Mouse (Mus musculus): Measurements from ENCODE around the gene Lrrn4.
A peak's percentile ranks its signal among the peaks of the same experiment; 100 is the strongest.

The Lrrn4 gene

DNA sequence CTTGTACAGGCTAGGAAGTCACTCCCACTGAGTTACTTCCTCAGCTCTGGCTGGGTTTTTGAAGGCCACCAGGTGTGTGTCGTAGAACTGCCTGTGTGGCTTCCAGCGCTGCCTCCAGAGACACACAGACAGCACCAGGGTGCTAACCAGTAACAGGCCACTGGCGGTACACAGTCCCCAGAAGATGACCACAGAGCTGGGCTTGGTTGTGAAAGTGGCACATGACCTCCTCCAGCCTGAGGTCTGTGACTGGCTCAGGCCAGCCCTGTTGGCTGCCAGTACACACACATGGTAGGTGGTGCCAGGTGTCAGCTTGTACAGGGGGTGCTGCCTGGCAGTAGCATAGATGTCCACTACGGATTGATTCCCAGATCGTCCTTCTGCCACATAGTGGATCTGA is 11.0 kb downstream of the Lrrn4 start:
- DNase-seq = no peak

DNA sequence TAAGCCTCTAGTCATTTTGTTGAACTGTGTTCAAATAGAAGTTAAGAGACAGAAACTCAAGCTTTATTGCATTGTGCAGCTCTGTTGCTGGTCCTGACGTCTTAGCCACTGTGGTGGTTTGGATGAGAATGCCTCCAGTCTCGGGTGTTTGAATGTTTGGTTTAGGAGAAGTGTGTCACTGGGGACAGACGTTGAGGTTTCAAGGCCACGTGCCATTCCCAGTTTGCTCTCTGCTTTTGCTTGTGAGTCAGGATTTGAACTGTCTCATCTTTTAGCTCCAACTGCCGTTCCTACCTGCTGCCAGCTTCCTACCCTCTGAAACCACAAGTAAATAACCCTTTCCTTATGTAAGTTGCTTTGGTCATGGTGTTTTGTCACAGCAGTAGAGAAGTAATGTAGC is 13.2 kb downstream of the Lrrn4 start:
- DNase-seq = no peak

DNA sequence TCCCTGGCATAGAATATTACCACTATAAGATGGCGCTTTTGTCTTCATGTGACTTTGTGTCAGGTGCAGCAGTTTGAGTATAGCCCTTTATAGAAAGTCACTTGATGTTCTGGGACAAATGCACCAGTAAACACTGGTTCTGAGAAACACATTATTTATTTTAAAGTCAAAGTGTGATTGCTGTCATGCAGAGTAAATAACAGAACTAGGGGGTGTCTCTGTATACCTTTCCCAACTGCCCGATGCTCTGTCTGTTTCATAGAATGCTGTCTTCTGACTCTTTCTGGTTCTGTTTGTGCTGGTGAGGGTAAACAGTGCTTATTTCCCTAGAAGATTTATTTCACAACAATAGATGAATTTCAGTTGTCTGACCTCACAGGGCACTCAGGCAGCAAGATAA is 17.4 kb downstream of the Lrrn4 start:
- no peak for DNase-seq

DNA sequence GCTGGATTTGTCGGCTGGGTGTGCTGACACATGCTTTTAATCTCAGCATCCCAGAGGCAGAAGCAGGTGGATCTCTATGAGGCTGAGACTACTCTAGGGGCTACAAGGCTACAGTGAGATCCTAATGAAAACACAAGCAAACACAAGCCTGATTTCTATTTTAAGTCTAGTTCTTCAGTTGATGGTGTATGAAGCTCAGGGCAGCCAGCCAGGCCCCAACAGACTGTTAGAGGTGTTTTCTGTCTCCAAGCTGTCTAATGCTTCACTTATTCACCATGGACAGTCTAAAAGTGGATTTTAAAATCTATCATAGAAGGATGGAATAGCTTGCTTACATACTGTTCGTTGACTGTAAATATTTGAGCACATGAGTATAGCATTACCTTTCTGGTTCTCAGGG is 19.2 kb downstream of the Lrrn4 start:
- no peak for DNase-seq

DNA sequence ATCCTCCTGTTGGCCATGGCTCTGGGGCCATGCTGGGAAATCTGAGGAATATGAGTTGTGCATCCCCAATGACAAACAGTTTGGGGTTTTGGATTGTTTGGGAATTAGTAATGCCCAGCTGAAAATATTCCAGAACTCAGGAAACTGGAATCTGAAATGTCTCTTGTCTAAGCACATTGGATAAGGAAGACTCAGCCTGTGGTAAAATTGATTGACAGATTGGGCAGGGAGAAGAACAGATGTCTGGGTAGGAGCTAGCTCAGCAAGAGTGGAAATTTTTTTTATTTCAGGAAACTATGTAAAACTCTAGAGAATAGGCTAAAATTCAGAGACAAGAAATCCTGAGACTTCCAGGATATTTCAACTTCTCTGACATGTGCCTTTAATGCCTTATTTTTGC is 20.3 kb downstream of the Lrrn4 start:
- DNase-seq = no peak

DNA sequence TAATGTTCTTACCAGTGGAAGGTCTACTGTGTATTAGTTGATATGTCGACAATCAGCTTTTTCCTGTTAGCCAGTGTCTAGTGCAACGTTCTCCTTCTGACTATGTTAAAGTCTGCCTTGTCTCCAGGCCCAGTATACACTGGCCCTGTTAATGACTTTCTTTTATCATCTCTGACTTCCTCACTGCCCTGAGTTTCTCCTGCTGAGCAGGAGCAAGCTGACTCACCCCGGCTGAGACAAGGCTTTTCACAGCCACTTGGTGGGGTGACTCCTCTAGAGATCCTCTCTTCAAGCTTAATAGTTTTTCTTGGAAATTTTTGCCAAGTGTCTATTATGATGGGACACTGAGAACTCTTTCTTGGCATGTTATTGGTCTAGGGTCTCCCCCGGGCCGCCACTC is 24.4 kb downstream of the Lrrn4 start:
- no peak for DNase-seq

DNA sequence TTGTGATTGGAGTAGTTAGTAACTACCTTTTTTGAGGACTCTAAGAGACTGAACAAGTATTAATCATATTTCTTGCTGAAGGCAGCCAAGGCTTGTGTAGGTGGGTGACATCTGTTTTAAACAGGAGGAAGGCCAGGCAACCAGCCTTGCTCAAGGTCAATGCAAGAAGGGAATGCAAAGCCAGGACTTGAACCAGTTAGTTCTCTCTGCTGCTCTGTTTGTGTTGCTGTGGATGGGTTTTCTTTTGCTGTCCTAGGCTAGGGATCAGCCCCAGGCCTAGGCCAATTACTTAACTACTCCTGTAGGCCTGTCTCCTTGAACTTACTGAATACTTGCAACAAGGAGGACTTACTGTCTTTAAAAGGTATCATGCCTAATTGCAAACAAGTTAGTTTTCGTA is 27.6 kb downstream of the Lrrn4 start:
- no peak for DNase-seq

DNA sequence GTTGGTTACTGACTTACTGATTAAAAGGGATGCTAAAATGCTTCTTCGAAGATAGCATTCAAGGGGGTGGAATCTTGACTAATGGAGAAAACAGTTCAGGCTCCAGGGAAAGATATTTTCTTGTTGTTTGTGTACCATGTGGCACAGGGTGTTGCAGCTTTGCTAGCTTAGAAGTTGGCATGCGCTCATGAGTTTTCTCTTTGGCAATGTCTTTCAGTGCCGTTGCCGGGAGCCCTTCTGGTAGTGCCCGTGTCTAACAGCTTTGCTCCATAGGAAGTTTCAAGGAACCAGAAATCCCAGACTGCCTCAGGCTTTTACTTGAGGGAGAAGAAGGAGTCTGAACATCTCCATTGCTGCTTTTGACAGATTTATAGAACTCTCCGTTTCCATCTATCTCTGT is 31.6 kb downstream of the Lrrn4 start:
- no peak for DNase-seq

DNA sequence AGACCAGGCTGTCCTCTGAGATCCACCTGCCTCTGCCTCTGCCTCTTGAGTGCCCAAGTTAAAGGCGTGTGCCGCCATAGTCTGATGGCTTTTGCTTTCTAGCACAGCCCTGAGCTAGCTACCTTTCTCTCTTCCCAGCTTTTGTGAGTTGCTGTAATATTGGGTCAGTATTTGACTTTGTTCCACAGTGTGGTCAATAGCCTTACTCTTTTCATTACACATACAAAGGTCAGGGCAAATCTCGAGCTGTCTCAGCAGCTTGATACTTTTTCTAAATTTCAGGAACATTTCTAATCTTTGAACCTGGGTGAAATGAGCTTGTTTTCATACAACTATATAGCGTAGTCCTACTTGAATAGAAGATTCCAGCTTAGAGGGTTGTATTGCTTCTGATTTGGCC is 32.3 kb downstream of the Lrrn4 start:
- no peak for DNase-seq

DNA sequence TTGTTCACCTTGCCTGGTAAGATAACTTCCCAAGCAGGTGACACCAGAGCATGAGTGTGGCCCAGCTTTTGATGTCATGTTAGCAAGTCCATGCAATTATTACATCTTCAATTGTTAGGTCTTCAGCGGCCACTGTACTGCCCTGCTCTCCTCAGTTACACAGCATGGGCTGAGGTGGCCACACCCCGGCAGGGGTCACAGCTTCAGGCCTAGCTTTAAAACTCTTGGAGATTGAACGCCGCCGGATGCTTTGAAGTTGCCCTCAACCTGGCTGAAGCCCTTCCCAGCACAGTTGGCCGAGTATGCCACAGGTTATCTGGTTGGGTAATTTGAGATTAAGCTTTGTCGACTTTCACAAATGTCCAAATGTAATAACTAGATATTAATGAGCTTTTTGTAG is 33.1 kb downstream of the Lrrn4 start:
- no peak for DNase-seq

DNA sequence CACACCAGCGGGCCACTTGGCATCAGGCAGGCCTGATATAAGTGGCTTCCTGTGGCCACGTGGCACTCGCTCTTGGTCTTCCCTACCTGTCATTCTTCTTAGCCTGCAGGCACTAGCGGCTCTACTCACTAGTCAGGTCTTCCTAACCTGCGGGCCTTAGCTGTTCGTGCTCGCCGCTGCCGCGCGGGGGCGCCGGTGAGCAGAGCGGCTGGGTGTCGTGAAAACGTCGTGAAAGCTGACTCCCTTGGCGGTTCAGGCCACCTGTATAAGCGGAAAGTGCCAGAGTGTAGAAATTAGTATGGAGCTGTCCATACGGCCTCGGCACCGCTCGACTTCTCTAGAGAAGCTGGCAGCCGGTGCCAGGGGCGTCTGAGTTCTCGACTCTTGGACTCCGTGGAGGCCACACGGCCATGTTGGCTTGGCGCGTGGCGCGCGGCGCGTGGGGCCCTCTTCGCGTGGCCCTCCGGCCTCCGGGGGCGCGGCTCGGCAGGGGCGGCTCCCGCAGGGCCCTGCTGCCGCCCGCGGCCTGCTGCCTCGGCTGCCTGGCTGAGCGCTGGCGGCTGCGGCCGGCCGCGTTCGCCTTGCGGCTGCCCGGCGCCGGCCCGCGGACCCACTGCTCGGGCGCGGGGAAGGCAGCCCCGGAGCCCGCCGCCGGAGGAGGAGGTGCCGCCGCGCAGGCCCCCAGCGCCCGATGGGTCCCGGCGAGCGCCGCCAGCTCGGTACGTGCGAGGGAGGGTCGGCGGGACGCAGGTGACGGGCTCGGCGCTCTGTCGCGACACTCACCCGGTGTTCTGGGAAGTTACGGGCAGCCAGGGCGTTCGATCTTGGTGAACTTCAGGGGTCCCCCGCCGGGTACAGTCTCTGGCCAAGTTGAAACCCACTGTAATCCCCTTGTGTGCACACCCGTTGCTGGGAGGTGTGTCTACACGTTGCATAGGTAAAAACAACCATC is 34.0 kb downstream of the Lrrn4 start, which contains the start of gene Crls1:
Gene Crls1 (plus strand): TSS at position 260 of the 952 bp plus-strand sequence.
- peak; percentile 97 for DNase-seq

DNA sequence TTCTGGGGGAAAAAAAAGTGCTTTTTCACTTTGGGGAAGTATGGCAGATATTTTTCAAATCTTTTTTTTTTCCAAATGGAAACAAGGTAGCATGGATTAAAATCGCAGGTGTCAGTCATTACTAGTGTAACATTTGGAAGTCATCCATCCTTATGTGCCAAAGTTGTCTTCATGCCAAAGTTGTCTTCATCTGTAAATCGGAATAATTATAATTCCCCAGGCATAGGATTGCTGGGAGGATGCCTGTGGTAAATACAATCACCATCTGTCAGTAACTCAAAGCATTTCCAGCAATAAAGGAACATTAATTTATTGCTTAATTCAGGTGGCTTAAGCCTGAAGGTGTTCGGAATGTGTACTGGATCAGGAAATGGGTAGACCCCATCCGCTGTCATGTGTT is 39.6 kb downstream of the Lrrn4 start:
- no peak for DNase-seq
